Mouse (Mus musculus): Measurements from ENCODE around the gene Ccdc33. TPM values are rescaled to one million over a fixed set of nuclear protein-coding genes. Genes with fewer than 3 reads are reported as not detected.
A peak's percentile ranks its signal among the peaks of the same experiment; 100 is the strongest.

Ccdc33 gene
- polyA plus RNA-seq, 1 experiment from 2014 or later = not detected

DNA sequence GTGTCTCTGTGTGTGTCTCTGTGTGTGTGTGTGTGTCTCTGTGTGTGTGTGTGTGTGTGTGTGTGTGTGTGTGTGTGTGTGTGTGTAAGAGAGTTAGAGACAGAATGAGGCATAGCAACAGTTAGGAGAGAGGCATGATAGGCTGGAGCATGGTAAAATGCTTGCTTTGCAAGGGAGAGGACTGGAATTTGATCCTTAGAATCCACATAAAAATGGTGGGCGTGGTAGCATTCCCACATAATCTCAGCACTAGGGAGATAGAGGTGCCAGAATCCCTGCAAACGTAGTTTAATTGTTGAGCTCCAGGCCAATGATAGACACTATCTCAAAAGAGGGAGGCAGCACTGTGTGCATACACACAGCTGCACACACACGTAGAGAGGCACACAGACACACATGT, 6.5 kb upstream of the Ccdc33 start:
- WGBS = 43% methylated on average over 3 of the region's 3 CpGs

DNA sequence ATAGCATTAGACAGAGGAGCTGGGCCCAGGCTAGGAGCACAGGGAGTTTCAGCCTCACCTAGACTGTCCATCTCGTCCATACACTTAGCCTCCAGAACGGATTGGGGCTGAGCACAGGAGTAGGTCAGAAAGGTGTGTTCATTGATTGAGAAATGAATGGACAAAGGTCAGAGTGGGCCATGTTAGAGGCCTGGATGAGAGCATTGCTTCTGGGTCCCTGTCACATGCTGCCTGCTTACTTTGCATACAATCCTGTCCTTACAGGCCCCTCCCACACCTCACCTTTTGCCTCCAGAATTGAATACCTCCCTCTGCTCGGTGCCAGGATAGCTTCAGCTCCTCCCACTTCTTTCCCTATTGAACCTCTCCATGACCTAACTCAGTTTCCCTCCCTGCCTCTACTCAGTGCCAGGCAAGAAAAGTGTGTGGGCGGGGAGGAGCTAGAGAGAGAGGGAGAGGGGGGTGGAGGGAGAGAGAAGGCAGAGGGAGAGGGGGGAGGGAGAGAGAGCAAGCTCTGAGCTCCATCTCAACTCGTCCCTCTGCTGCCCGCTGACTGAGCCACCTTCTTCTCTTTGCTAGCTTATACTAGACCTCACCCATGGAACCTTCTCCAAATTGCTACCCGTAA, 2.5 kb downstream of the Ccdc33 start:
- Histone ChIP-seq H3K27ac (peak overlapping the region; percentile 67; the same call in 1 of the 2 replicates), H3K27me3 (ENCODE audit: insufficient read depth, poor library complexity, severe bottlenecking) (peaks cover 70% of the 10 kb centered on the region), H3K36me3 (no peaks in the 10 kb centered on the region), H3K9me3 (no peaks in the 10 kb centered on the region), H3K4me3 (no peak overlapping the region), H3K4me1 (peaks cover 70% of the 10 kb centered on the region)
- DNase-seq (ENCODE audit: low spot score) = no peak
- 36% methylated on average over 7 of the region's 7 CpGs for WGBS

More for the DNA sequence above, 6.5 kb upstream of the Ccdc33 start:
- no peak overlapping the region for H3K4me3 ChIP-seq
- peaks cover 43% of the 10 kb centered on the region for H3K27me3 ChIP-seq (ENCODE audit: insufficient read depth, poor library complexity, severe bottlenecking)
- DNase-seq (ENCODE audit: low spot score) = no peak
- 0 out of 2 replicates have a peak overlapping the region, but pooled peaks have one; percentile 8 for H3K27ac ChIP-seq
- peaks cover 64% of the 10 kb centered on the region for H3K4me1 ChIP-seq
- H3K9me3 ChIP-seq = no peaks in the 10 kb centered on the region
- no peaks in the 10 kb centered on the region for H3K36me3 ChIP-seq

DNA sequence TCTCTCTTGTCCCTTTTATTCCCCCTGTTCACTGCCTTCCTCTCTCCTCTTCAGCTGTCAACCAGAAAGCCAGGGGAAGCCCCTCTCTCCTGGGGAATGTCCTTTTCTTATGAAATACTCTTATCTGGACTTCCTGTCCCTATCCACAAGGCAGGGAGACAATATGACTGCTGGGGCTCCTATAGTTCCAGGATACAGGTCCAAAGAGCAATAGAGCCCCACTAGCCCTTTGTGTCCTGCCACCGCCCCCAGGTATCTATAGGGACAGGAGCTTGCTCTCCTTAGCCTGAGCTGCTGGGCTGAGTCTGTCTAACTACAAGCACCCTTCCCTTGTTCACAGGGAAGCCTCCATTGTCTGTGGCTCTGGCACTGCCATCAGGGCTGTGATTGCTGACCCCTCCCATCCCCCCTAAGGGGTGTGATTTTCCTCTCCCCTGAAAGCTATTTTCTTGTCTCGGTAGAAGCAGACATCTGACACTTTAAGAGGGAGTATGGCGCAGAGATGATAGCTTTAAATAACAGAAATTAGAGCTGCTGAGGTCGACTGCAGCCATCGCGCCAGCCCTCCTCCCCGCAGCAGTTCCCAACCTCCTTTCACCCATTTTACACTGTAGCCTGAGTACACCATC, 3.2 kb downstream of the Ccdc33 start:
- H3K36me3 ChIP-seq = no peaks in the 10 kb centered on the region
- WGBS = 13% methylated on average over 7 of the region's 7 CpGs
- no peaks in the 10 kb centered on the region for H3K9me3 ChIP-seq
- H3K27ac ChIP-seq = peak overlapping the region; percentile 67
- DNase-seq (ENCODE audit: low spot score) = no peak
- H3K4me3 ChIP-seq = no peak overlapping the region
- peaks cover 77% of the 10 kb centered on the region for H3K27me3 ChIP-seq (ENCODE audit: insufficient read depth, poor library complexity, severe bottlenecking)
- H3K4me1 ChIP-seq = peaks cover 71% of the 10 kb centered on the region

DNA sequence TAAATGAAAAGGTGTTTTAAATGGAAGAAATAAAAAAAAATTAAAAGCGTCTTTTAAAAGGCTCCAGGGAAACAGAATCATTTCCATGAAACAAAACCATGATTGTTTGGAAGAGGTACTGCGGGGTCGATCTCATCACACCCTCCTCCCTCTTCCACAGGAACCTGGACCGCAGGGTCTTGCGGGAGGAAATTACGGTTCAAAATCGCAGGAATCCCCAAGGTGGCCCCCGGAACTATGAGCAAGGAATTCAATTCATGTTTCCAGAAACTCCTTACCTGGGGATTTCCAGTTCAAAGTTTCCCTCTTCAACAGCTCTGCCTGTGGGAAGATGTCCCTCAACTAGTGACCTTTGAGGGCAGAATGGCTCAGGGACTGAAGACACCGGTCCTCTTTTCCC, 4.6 kb downstream of the Ccdc33 start:
- H3K9me3 ChIP-seq = no peaks in the 10 kb centered on the region
- peaks cover 91% of the 10 kb centered on the region for H3K27me3 ChIP-seq (ENCODE audit: insufficient read depth, poor library complexity, severe bottlenecking)
- H3K4me3 ChIP-seq = peak overlapping the region; percentile 47; the same call in 1 of the 2 replicates
- H3K36me3 ChIP-seq = no peaks in the 10 kb centered on the region
- H3K4me1 ChIP-seq = peaks cover 69% of the 10 kb centered on the region
- no peak for DNase-seq (ENCODE audit: low spot score)
- WGBS = 7% methylated on average over 9 of the region's 9 CpGs
- H3K27ac ChIP-seq = peak overlapping the region; percentile 74

DNA sequence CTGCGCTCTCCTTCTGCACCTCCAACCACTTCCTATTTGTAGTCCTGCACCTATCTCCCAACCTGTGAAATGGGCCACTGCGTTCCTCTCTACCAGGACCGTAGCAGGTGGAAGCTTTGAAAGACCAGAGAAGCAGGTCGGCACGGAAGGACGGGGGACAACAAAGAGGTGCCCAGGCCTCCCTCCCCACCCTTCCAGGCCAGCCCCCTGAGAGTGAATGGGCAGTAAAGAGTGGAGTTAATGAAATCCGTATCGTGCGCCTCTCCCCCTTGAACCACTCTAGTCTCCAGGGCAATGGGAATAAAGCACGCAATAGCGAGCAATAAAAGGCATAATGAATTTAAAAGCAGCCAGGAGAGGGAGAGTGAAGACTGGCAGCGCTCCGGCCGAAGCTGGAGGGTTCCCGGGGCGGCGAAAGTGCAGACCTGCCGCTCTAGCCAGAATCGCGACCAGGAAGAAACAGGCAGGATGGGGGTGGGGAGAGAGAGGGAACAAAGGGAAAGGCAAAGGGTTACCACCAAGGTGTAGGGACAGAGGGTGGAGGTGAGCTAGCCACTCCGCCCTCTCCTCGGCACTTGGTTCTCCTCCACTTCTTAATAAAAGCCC, 5.2 kb downstream of the Ccdc33 start:
- peak overlapping the region; percentile 47 for H3K4me3 ChIP-seq
- H3K36me3 ChIP-seq = no peaks in the 10 kb centered on the region
- no peak for DNase-seq (ENCODE audit: low spot score)
- H3K9me3 ChIP-seq = no peaks in the 10 kb centered on the region
- WGBS = 3% methylated on average over 22 of the region's 22 CpGs
- H3K27me3 ChIP-seq (ENCODE audit: insufficient read depth, poor library complexity, severe bottlenecking) = peaks cover 89% of the 10 kb centered on the region
- H3K4me1 ChIP-seq = peaks cover 66% of the 10 kb centered on the region
- H3K27ac ChIP-seq = peak overlapping the region; percentile 74

DNA sequence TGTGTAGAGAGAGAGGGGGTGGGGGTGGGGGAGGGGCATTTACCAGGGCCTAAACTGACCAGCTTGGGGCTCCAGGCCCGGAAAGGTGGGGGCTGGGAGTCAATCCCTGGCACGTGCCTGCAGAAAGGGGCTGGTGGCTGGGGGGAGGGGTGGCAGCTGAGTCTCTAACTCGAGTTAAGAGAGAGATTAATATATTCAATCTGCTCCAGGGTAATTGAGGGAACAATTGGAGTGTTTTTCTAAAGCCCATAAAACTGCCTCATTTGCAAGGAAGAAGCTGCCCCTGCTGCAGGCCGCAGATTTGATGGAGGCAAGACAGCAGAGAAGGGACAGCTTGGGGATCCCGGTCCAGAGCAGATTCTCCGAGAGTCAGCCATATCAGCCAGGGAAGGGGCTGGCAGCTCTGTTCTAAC, 5.8 kb downstream of the Ccdc33 start:
- DNase-seq (ENCODE audit: low spot score) = no peak
- Histone ChIP-seq H3K27me3 (ENCODE audit: insufficient read depth, poor library complexity, severe bottlenecking) (peaks cover 84% of the 10 kb centered on the region), H3K27ac (peak overlapping the region; percentile 74), H3K9me3 (no peaks in the 10 kb centered on the region), H3K4me1 (peaks cover 62% of the 10 kb centered on the region), H3K36me3 (no peaks in the 10 kb centered on the region), H3K4me3 (peak overlapping the region; percentile 47)
- 3% methylated on average over 6 of the region's 6 CpGs for WGBS

DNA sequence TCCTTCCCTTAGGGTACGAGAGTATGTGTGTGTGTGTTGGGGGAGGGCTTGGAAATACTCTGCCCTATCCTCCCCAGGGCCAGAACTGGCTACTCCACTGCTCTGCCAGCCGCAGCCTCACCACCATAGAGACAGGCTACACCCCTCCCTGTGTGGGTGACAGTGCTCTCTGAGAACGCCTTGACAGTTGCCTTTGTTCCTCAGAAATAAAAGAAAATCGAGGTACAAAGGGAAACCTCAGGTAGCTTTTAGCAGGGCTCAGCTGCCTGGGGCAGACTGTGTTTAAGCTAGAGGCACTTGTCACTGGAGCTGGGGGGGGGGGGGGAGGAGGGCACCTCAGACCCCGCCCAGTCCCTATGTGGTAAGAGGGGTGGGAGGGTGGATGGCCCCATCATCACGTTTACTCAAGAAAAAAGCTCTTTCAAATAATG, 6.3 kb downstream of the Ccdc33 start:
- no peak overlapping the region; the same call in 1 of the 2 replicates for H3K4me3 ChIP-seq
- 14% methylated on average over 5 of the region's 6 CpGs for WGBS
- H3K4me1 ChIP-seq = peaks cover 68% of the 10 kb centered on the region
- no peaks in the 10 kb centered on the region for H3K9me3 ChIP-seq
- peaks cover 84% of the 10 kb centered on the region for H3K27me3 ChIP-seq (ENCODE audit: insufficient read depth, poor library complexity, severe bottlenecking)
- H3K36me3 ChIP-seq = no peaks in the 10 kb centered on the region
- DNase-seq (ENCODE audit: low spot score) = no peak
- H3K27ac ChIP-seq = peak overlapping the region; percentile 74

DNA sequence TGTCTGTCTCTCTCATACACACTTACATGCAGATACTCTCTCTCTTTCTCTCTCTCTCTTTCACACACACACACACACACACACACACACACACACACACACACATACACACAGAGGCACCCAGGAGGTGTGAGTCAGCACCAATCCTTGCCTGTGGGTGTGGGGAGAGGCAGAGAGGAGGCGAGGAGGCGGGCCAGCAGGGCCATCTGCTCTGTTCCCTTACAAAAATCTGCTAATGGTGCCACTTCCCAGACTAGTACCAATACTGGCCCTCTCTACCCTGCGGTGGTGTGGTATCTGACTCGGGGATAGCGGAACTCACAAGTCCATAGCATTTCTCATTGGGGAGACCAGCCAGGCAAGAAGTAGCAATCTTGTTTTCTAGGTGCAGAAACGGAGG, 7.2 kb downstream of the Ccdc33 start:
- Histone ChIP-seq H3K4me1 (peaks cover 65% of the 10 kb centered on the region), H3K27me3 (ENCODE audit: insufficient read depth, poor library complexity, severe bottlenecking) (peaks cover 80% of the 10 kb centered on the region)
- 54% methylated on average over 6 of the region's 6 CpGs for WGBS

DNA sequence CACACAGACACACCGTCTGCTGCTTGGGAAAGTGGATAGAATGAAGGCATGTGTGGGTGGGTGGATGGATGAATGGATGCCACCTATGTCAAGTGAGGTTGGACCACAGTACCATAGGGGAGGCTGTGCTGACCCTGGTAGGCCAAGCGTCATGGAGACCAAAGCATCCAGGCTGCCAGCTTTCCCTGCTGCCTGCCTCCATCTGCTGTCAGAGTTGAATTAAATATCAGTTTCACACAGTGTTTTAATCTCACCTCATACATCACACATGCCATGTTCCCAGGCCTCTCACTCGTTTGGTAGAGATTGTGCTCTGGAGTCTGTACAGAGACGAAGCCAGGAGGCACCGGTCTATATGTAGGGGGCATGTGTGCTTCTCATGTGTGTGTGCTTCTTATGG, 7.8 kb downstream of the Ccdc33 start:
- Histone ChIP-seq H3K27me3 (ENCODE audit: insufficient read depth, poor library complexity, severe bottlenecking) (peaks cover 79% of the 10 kb centered on the region), H3K4me3 (no peak overlapping the region), H3K4me1 (peaks cover 62% of the 10 kb centered on the region), H3K27ac (no peak overlapping the region), H3K36me3 (no peaks in the 10 kb centered on the region), H3K9me3 (no peaks in the 10 kb centered on the region)
- DNase-seq (ENCODE audit: low spot score) = no peak
- 71% methylated on average over 5 of the region's 5 CpGs for WGBS

More for the DNA sequence above, 7.2 kb downstream of the Ccdc33 start:
- Histone ChIP-seq H3K36me3 (no peaks in the 10 kb centered on the region), H3K4me3 (no peak overlapping the region), H3K9me3 (no peaks in the 10 kb centered on the region), H3K27ac (no peak overlapping the region)
- DNase-seq (ENCODE audit: low spot score) = no peak

DNA sequence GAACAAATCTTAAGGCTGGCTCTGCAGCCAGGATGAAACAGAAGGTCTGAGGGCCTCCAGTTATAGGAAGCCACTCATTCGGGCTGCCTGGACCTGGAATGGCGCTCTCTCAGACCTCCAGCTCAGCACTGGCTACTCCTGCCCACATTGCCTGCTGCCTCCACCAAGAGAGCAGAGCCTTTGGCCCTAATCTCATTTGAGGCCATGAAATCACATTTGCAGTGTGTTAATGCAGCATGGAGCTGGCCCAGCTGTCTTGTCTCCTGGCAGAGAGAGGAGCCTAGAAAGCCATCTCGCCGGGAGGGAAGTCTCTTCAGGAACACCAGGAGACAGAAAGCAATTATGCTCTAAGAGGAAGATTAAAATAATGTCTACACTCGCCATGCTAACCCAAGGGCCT, 11.1 kb downstream of the Ccdc33 start:
- DNase-seq (ENCODE audit: low spot score) = no peak
- Histone ChIP-seq H3K36me3 (no peaks in the 10 kb centered on the region), H3K27ac (no peak overlapping the region), H3K4me3 (no peak overlapping the region), H3K4me1 (peaks cover 39% of the 10 kb centered on the region), H3K27me3 (ENCODE audit: insufficient read depth, poor library complexity, severe bottlenecking) (peaks cover 73% of the 10 kb centered on the region), H3K9me3 (no peaks in the 10 kb centered on the region)
- WGBS = 50% methylated on average over 5 of the region's 5 CpGs

DNA sequence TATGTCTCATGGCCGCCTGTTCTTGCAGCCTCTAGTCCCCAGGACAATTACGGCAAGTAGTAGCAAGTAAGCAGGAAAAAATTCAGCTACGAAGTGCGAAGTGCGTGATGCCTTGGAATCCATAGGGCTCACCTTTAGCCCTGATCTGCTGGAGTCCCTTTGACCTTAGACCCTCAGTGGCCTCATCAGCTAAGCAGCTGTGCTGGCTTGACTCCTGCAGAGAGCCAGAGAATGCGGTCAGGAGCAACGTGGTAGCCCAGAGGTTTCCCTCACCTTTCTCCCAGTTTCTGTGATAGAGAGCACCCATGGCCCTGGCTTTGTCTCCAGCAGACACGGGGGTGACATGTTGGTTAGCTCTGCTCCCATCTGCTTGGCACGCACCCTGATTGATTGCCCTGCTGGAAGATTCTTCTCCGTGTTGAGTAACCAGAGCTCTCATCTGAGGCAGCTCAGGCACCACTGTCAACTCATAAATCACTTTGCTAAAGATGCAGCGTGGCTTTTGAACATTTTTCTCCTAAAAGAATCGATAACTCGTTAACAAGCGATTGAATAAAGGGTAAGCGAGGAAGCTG, 12.9 kb downstream of the Ccdc33 start:
- 64% methylated on average over 15 of the region's 15 CpGs for WGBS
- H3K27ac ChIP-seq = peak overlapping the region; percentile 24
- peaks cover 26% of the 10 kb centered on the region for H3K4me1 ChIP-seq
- no peaks in the 10 kb centered on the region for H3K36me3 ChIP-seq
- no peak for DNase-seq (ENCODE audit: low spot score)
- no peak overlapping the region for H3K4me3 ChIP-seq
- H3K9me3 ChIP-seq = no peaks in the 10 kb centered on the region
- peaks cover 73% of the 10 kb centered on the region for H3K27me3 ChIP-seq (ENCODE audit: insufficient read depth, poor library complexity, severe bottlenecking)

DNA sequence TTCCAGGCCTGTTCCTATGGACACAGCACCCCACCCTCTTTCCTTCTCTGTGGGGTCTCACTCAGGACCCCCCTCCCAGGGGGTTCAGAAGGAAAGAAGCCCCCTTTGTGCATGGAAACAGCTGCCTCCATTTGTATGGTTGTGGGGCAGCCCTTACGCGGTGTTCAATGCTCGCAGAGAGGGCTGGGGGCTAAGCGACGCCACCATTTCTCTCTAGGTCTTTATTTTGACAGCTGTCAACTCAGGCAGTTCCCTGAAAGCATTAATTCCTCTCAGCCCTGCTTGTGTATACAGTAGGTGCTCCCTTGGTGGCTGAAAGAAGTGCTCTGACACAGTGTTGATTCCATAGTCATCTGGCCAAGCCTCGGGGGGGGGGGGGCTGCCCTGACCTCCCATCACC, 15.0 kb downstream of the Ccdc33 start:
- no peak for DNase-seq (ENCODE audit: low spot score)
- no peak overlapping the region for H3K4me3 ChIP-seq
- H3K27ac ChIP-seq = peak overlapping the region; percentile 16; the same call in 1 of the 2 replicates
- H3K27me3 ChIP-seq (ENCODE audit: insufficient read depth, poor library complexity, severe bottlenecking) = peaks cover 66% of the 10 kb centered on the region
- peaks cover 37% of the 10 kb centered on the region for H3K4me1 ChIP-seq
- no peaks in the 10 kb centered on the region for H3K9me3 ChIP-seq
- 69% methylated on average over 6 of the region's 6 CpGs for WGBS
- H3K36me3 ChIP-seq = no peaks in the 10 kb centered on the region

DNA sequence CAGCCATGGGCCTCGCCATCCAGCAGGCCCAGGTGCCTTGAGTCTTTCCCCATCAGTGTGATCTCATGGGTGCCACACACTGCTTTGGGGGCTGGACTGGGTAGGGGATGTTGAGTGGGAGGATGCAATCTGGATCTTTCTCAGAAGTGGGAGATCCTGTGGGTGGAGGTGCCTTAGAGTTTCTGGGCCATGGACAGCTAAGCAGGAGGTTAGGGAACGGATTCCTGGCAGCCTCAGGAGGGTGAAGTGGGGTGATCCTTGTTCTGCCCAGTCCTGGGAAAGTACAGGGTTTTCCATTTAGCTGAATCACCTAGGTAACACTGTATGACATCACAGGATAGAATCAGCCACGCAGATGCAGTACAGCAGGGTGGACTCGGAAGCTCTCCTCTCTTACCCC, 16.6 kb downstream of the Ccdc33 start:
- no peak for DNase-seq (ENCODE audit: low spot score)
- 73% methylated on average over 4 of the region's 4 CpGs for WGBS
- peaks cover 75% of the 10 kb centered on the region for H3K27me3 ChIP-seq (ENCODE audit: insufficient read depth, poor library complexity, severe bottlenecking)
- H3K9me3 ChIP-seq = no peaks in the 10 kb centered on the region
- no peaks in the 10 kb centered on the region for H3K36me3 ChIP-seq
- no peak overlapping the region for H3K27ac ChIP-seq
- H3K4me1 ChIP-seq = peaks cover 31% of the 10 kb centered on the region
- H3K4me3 ChIP-seq = no peak overlapping the region

Data from heart, embryonic 10.5 days (tissue).